Mouse (Mus musculus) monocyte, adult 59 days (primary cell): ENCODE results near the gene Zfp583. TPM values are rescaled to one million over a fixed set of nuclear protein-coding genes. Genes with fewer than 3 reads are reported as not detected.

Experiments
- total RNA-seq, 2 experiments: library from RNA; stranded (reverse); gene quantifications; one replicate each; pipeline ENCODE4 v1.2.4; 2023

Zfp583 gene
- 1 to 10 TPM; 1.4 to 1.9 TPM for total RNA-seq

DNA sequence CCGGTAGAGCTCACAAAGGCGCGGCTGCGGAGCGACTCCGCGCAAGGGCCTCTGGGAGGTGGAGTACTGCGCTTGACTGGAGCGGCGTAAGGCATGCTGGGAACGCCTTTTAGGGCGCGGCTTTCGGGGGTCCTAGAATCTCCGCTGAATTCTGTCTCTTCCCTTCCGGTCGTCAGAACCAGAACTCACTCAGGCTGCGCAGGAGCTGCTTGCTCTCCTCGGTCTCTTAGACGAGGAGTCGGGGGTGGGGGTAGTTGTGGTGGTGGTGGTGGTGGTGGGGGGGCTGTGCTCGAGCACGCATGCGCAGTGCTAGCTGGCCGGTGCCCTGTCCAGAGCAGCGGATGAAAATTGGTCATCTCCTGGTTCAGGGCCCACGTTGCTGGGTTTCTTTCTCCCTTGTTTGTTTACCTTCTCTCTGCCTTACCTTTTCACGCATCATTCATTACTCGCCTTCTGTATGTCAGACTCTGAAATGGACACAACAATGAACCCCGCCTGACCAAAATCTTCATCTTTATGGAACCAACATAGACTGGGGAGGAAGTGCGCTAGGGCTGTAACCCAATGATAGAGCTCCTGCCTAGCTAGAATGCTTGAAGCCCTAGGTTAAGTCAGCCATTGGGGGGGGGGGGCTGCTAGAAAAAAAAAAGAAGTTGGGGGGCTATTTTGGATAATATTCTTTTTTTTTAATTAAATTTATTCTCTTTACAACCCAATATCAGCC is at the start of gene Zfp583:
TSS of gene Zfp583 (minus strand) at position 53 of the 724 bp plus-strand sequence.

DNA sequence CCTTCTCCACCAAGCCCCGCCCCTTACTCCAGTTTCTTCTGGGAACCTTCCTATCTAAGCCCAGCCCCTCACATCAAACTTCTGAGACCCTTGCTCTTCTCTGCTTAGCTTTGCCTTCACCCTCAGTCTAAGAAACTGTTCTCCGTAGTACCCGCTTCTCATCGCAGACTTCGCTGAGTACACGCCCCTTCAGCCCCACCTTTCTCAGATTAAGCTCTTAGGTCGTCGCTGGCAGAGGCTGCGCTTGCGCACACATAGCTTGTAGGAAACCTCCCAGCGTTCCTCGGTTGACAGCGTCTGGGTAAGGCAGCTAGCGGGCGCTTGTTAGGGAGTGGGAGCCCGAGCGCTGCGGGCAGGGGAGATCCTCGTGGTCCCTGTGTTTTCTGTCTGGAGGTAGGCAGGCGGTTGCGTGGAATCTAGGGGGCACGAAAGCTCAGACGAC is 32.0 kb upstream of the Zfp583 start, which contains the start of gene Zfp78:
TSS of gene Zfp78 (plus strand) at position 234 of the 442 bp plus-strand sequence.

GRCm38 (mm10) chr7:6343501-6344071 is 12.5 kb upstream of the Zfp583 start, which contains the start of gene Gm3854:
TSS of gene Gm3854 (plus strand) at chr7:6343759.

GRCm38 (mm10) chr7:6285842-6286705 is 45.0 kb downstream of the Zfp583 start, which contains the start of gene Zfp667:
TSS of gene Zfp667 (plus strand) at chr7:6286579.

Other genes with a start within 250 kb of the Zfp583 start
- gene Zfp787, start 175.3 kb downstream of the Zfp583 start, total RNA-seq, result 10 to 100 TPM; 37.2 to 39.0 TPM
- 10 to 100 TPM; 13.3 to 15.6 TPM for gene Zfp444, start 159.1 kb downstream of the Zfp583 start, total RNA-seq
- gene Galp, start 134.2 kb downstream of the Zfp583 start, total RNA-seq, result not detected
- not detected for gene Zscan5b, start 109.0 kb downstream of the Zfp583 start, total RNA-seq
- gene Epp13, start 78.6 kb downstream of the Zfp583 start, total RNA-seq, result not detected
- 1 to 10 TPM; 1.7 to 3.0 TPM for gene Zfp667, start 44.7 kb downstream of the Zfp583 start, total RNA-seq
- not detected for gene Gm3854, start 12.5 kb upstream of the Zfp583 start, total RNA-seq
- 1 to 10 TPM in 1 of 2 experiments, under 1 TPM in 1; 0.89 to 1.9 TPM for gene Zfp78, start 32.0 kb upstream of the Zfp583 start, total RNA-seq
- 1 to 10 TPM; 1.9 to 2.9 TPM for gene Zfp28, start 52.0 kb upstream of the Zfp583 start, total RNA-seq
- not detected for gene Smim17, start 67.4 kb upstream of the Zfp583 start, total RNA-seq
- not detected for gene Gm20715, start 79.0 kb upstream of the Zfp583 start, total RNA-seq
- not detected for gene Olfr1344, start 107.4 kb upstream of the Zfp583 start, total RNA-seq
- not detected for gene Olfr1336, start 124.9 kb upstream of the Zfp583 start, total RNA-seq
- not detected for gene Olfr1346, start 135.8 kb upstream of the Zfp583 start, total RNA-seq
- gene Olfr5, start 155.7 kb upstream of the Zfp583 start, total RNA-seq, result not detected
- gene Olfr1347, start 168.5 kb upstream of the Zfp583 start, total RNA-seq, result not detected
- not detected for gene Olfr1348, start 177.5 kb upstream of the Zfp583 start, total RNA-seq
- gene Olfr1349, start 191.7 kb upstream of the Zfp583 start, total RNA-seq, result not detected
- gene Olfr1350, start 233.6 kb upstream of the Zfp583 start, total RNA-seq, result not detected